Mouse (Mus musculus) mesoderm, embryonic 11.5 days (tissue): ENCODE measurements around the gene Slc38a9.

ENCODE experiments used
- DNase-seq: peaks from one replicate; pipeline ENCODE4 v3.0.0-alpha.2; 2012; ENCODE audit warnings: low read depth, low spot score

The Slc38a9 gene

GRCm38 (mm10) chr13:112660574-112661381, at the start of gene Slc38a9:
Slc38a9 (plus strand) TSS chr13:112660751.
- DNase-seq, result peak; percentile 93

GRCm38 (mm10) chr13:112621592-112621991, 39.0 kb upstream of the Slc38a9 start:
- no peak for DNase-seq

- no peak for DNase-seq
Observed at GRCm38 (mm10) chr13:112623656-112624055, 36.9 kb upstream of the Slc38a9 start.

- no peak for DNase-seq
Observed at GRCm38 (mm10) chr13:112624622-112625021, 35.9 kb upstream of the Slc38a9 start.

GRCm38 (mm10) chr13:112625566-112625965, 35.0 kb upstream of the Slc38a9 start:
- DNase-seq, result no peak

GRCm38 (mm10) chr13:112635174-112635837, 25.2 kb upstream of the Slc38a9 start:
- DNase-seq, result no peak

- DNase-seq, result no peak
Observed at GRCm38 (mm10) chr13:112636498-112636897, 24.1 kb upstream of the Slc38a9 start.

GRCm38 (mm10) chr13:112639111-112639510, 21.4 kb upstream of the Slc38a9 start:
- DNase-seq, result no peak

GRCm38 (mm10) chr13:112642897-112643296, 17.7 kb upstream of the Slc38a9 start:
- no peak for DNase-seq

- no peak for DNase-seq
Observed at GRCm38 (mm10) chr13:112644996-112645395, 15.6 kb upstream of the Slc38a9 start.

GRCm38 (mm10) chr13:112645529-112646186, 14.9 kb upstream of the Slc38a9 start:
- DNase-seq, result no peak

- DNase-seq, result no peak
Observed at GRCm38 (mm10) chr13:112651183-112651582, 9.4 kb upstream of the Slc38a9 start.

- no peak for DNase-seq
Observed at GRCm38 (mm10) chr13:112652205-112652604, 8.3 kb upstream of the Slc38a9 start, which contains the start of gene Ddx4. Ddx4 (minus strand) TSS chr13:112652475.

GRCm38 (mm10) chr13:112659986-112660573, 471 bp upstream of the Slc38a9 start:
- no peak for DNase-seq

GRCm38 (mm10) chr13:112661687-112662086, 1.1 kb downstream of the Slc38a9 start:
- DNase-seq, result no peak

GRCm38 (mm10) chr13:112666433-112667024, 6.0 kb downstream of the Slc38a9 start:
- no peak for DNase-seq

- DNase-seq, result no peak
Observed at GRCm38 (mm10) chr13:112667215-112667614, 6.7 kb downstream of the Slc38a9 start.

GRCm38 (mm10) chr13:112671708-112672107, 11.2 kb downstream of the Slc38a9 start:
- no peak for DNase-seq

- DNase-seq, result no peak
Observed at GRCm38 (mm10) chr13:112672797-112673196, 12.2 kb downstream of the Slc38a9 start.

GRCm38 (mm10) chr13:112673899-112674447, 13.4 kb downstream of the Slc38a9 start:
- DNase-seq, result peak; percentile 80

- no peak for DNase-seq
Observed at GRCm38 (mm10) chr13:112678154-112678553, 17.6 kb downstream of the Slc38a9 start.
